Mouse (Mus musculus) lung, adult 2 months (tissue): ENCODE results near the gene 4632433K11Rik. TPM values are rescaled to one million over a fixed set of nuclear protein-coding genes. Genes with fewer than 3 reads are reported as not detected.

Experiments
- DNase-seq: peaks from one replicate; pipeline ENCODE4 v3.0.0; 2022
- H3K4me1 ChIP-seq: fragments of 200-500 bp; 2 replicates; pipeline ENCODE4 v1.6.1; 2011; ENCODE audit warnings: low read length; ENCODE audit not compliant: control insufficient read depth, insufficient read depth
- H3K4me3 ChIP-seq: fragments of 200-500 bp; replicated peaks from 2 replicates; pipeline ENCODE3; 2011; ENCODE audit warnings: low read depth, mild to moderate bottlenecking, control low read depth, low read length; ENCODE audit errors: extremely low read depth
- CTCF ChIP-seq: fragments of 200-500 bp; IDR thresholded peaks from 2 replicates; pipeline ENCODE4 v1.5.1; 2011; ENCODE audit warnings: mild to moderate bottlenecking, low read length, control low read depth; ENCODE audit not compliant: insufficient read depth
- POLR2A ChIP-seq: fragments of 200-500 bp; IDR thresholded peaks from 2 replicates; pipeline ENCODE4 v1.6.1; 2011; ENCODE audit warnings: low read depth, mild to moderate bottlenecking, control low read depth, low read length, borderline replicate concordance; ENCODE audit errors: extremely low read depth
- WGBS: fragments of 180-500 bp; shearing (Covaris S2); methylation state at CpG from one replicate; pipeline ENCODE4 v1.1.7; 2018; 5-methylcytosine and 5-hydroxymethylcytosine counted together
- polyA plus RNA-seq: library from polyadenylated mRNA; depleted of rRNA; stranded (reverse); fragments of >200 nt; gene quantifications from 2 replicates; pipeline ENCODE4 v1.2.3, GENCODE M21; 2012

4632433K11Rik gene
- polyA plus RNA-seq, 1 experiment = not detected

DNA sequence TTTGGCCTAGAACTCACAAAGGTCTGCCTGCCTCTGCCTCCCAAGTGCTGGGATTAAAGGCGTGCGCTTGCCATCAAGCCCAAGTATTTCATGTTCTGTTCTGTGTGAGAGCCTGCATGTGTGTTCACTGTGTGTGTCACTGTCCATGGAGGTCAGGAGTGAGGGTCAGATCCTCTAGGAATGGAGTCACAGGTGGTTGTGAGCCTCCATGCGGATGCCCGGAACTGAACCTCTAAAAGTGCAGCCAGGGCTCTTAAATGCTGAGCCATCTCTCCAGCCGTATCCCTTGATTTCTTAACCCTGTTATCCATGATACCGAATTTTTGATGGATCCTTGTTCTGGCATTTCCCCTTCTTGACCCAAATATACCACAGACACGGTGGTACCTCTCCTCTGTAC is 3.1 kb downstream of the 4632433K11Rik start:
- no peak for DNase-seq
- WGBS = 93% methylated on average over 7 of the region's 7 CpGs
- TF ChIP-seq CTCF (no peak), POLR2A (no peak)
- Histone ChIP-seq H3K4me1 (peaks cover 7% of the 10 kb centered on the region), H3K4me3 (no peak overlapping the region)

DNA sequence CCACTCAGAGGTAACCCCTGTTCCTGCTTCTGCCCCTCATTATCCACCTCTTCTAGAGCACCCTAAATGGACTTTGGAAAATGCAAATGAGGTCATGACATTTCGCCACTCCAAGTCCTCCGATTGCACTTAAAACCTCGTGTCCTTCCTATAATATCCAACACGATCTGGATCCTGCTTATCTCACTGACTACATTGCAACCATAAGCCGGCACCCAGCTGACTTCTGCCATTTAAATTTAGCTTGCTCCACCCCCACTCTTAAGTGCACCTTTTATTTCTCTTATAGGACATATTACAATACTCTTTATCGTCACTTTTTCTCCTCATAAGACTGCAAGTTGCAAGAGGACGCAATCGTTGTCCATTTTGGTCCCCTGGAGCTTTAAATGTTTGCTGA is 3.5 kb downstream of the 4632433K11Rik start:
- no peak for DNase-seq
- WGBS = 84% methylated on average over 8 of the region's 8 CpGs
- TF ChIP-seq CTCF (no peak), POLR2A (no peak)
- Histone ChIP-seq H3K4me3 (no peak overlapping the region), H3K4me1 (peaks cover 7% of the 10 kb centered on the region)

DNA sequence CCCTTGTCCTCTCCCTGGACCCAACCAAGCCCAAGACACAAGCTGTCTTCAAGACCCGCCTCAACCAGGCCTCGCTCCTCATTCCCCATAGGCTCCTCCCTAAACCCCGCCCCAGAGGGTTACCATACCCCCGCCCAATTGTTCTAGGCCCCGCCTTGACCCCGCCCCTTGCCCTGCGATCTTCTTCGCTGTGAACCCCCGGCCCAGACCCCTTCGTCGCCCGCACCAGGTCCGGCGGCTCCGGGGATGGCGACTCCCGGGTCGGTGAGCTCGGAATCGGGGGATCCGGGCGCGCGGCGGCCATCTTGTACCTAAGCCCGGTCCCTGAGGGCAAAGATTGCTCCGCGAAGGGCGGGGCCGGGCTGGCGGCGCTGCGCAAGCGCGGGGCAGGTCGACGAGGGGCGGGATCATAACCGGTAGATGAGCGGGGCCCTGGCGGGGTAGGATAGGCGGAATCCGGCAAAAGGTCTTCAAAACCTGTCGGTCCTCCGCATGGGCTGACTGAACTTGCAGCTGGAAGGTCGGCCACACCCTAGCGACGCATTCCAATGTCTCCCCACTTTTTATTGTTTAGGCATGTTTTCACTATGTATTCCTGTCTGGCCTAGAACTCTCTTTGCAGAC is 4.3 kb downstream of the 4632433K11Rik start, which contains the start of gene Zfp784:
Gene Zfp784, minus strand, starts transcription at position 338 of the 624 bp plus-strand sequence.
- Histone ChIP-seq H3K4me1 (peaks cover 7% of the 10 kb centered on the region), H3K4me3 (peak within 1 kb of the TSS; percentile 99)
- 1% methylated on average over 48 of the region's 48 CpGs for WGBS
- TF ChIP-seq CTCF (no peak), POLR2A (peak; percentile 64; the same call in 1 of the 2 replicates)
- peak; percentile 96 for DNase-seq

DNA sequence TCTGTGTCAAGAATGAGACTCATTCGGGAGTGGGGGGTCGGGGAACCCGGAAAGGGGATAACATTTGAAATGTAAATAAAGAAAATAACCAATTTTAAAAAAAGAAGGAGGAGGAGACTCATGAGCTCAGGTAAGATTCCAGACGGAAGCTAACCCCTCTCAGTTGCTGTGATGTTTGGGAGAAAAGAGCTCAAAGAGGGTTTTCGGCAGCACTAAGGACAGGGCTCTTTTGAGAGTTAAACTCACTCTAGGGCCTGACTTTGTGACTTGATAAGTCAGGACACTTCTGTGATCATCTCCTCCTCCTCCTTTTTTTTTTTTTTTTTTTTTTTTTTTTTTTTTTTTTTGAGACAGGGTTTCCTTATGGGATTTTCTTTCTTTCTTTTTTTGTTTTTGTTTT is 5.0 kb downstream of the 4632433K11Rik start:
- WGBS = 21% methylated on average over 5 of the region's 5 CpGs
- Histone ChIP-seq H3K4me3 (peak overlapping the region; percentile 99), H3K4me1 (peaks cover 7% of the 10 kb centered on the region)
- TF ChIP-seq CTCF = no peak
- no peak for TF ChIP-seq POLR2A
- DNase-seq = no peak

DNA sequence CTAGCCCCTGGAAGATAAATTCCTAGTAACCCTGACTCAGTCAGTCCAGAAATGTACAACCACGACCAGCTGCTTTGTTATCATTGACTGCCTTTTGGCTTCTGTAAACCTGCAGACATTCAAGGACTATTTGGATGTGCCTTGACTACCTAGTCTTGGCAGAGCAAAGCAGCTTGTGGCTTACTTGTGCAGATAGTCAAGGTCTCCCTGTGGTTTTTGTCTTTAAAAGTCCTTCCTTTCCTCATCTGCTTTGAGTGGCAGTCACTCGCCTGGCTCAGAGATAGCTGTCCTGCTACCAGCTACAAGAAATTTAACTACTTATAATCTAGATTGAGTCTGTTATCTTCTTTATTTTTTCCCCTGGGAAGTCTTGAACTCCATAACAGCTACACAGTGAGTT is 11.1 kb downstream of the 4632433K11Rik start:
- TF ChIP-seq POLR2A (no peak), CTCF (no peak)
- DNase-seq = no peak
- Histone ChIP-seq H3K4me1 (no peaks in the 10 kb centered on the region), H3K4me3 (no peak overlapping the region)
- 77% methylated on average over 2 of the region's 2 CpGs for WGBS

DNA sequence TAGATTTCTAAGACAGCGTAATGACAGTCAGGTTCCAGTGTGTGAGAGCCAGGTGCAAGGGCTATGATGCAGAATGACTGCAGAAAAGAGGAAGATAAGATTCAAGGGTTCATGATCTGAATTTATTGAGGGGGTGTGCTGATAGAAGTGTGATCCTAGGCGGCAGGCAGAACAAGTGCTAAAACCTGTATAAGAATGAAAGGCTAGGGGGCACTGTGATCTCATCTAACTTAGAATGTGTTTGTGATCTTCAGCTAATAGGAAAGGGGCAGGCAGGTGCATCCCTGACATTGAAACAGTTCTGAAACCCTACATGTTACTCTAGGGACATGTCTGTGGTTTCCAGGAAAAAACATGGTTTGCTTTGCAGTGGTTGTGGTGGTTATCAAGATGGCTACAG is 12.2 kb downstream of the 4632433K11Rik start:
- TF ChIP-seq POLR2A = no peak
- TF ChIP-seq CTCF = no peak
- H3K4me3 ChIP-seq = no peak overlapping the region
- WGBS = 68% methylated on average over 2 of the region's 2 CpGs
- DNase-seq = no peak
- no peaks in the 10 kb centered on the region for H3K4me1 ChIP-seq

DNA sequence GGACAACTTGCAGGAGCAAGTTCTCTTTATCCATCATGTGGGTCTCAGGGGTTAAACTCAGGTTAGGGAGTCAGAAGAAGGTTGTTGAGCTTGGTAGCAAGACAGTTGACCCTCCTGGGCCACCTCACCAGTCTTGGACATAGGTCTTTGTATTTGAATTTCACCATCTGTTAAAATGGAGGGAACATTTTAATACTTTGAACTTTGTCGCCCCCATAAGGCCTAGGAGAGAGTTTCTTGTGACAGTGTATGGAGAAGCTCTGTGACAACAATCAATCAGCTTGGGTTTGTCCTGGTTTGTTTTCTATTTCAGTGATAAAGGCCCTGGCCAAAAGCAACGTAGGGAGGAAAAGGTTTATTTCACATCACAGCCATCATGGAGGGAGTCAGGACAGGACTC is 13.4 kb downstream of the 4632433K11Rik start:
- peak; percentile 25 for DNase-seq
- Histone ChIP-seq H3K4me1 (no peaks in the 10 kb centered on the region), H3K4me3 (no peak overlapping the region)
- TF ChIP-seq POLR2A = no peak
- no peak for TF ChIP-seq CTCF
- 16% methylated on average over 2 of the region's 2 CpGs for WGBS

DNA sequence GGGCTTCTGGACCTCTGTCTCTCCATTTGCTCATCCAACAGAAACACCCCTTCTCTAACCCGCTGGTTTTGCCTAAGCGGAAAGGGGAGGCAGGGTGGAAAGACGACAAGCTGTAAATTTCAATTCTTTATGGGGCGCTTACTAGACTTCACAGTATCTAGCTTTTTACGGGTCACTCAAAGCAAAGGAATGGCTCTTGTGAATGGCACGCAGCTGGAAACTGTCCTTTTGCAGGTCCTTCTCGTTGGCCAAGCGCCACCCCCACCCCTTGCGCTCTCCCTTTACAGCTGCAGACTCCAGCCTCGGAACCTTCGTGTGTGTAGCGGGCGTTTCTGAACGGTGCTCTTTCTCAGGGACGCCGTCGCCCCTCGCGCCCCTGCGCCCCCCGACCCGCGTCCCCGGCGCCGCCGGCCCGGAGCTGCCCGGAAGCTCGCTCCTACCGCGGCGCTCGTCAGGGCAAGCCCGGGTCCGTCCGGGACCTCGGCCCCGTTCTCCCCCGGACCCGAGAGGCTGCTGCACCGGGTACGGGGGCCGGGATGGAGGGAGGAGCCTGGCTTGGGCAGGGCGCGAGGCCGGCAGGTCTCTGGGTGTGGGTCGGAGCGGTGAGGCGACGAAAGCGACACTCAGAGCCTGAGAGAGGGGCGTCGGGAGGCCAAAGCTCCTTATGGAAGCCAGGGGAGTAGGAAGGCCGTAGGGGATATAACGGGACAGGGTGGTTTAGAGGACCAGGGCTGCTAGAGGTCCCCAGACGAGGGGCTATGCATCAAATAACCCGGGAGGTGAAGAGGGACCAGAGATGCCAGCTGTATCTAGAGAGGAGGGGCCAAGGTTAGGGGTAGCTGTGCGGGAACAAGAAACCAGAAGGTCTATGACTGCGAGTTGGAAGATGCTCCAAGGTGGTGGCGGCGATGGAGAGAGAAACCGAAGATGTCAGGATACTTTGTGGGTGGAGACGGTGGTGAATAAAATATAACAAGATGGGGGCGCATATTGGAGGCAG is 17.6 kb downstream of the 4632433K11Rik start, which contains the start of gene Zfp580:
Gene Zfp580, plus strand, starts transcription at position 346 of the 1,000 bp plus-strand sequence.
- H3K4me3 ChIP-seq = peak within 1 kb of the TSS; percentile 67
- TF ChIP-seq CTCF = no peak
- peak; percentile 33; the same call in 1 of the 2 replicates for TF ChIP-seq POLR2A
- H3K4me1 ChIP-seq = peaks cover 4% of the 10 kb centered on the region; the same call in 1 of the 2 replicates
- peak; percentile 80 for DNase-seq
- WGBS = 1% methylated on average over 64 of the region's 65 CpGs

DNA sequence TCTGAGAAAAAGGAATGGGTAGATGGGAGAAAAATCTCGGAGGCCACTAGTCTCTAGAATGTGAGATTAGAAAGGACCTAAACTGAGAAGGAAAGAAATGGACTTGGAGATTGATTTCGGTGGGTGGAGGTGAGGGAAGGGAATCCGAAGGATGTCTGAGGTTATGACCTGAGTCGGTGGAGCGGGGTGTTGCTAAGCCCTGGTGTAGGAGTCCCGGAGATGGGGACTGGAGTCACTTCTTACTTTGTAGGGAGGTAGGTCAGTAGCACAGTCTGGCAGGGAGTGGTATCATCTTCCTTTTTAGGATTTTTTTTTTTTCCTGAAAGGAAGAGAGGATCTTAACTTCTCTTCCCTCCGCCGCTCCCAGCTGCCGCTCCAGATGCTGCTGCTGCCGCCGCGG is 18.5 kb downstream of the 4632433K11Rik start:
- no peak for DNase-seq
- 5% methylated on average over 12 of the region's 12 CpGs for WGBS
- no peak for TF ChIP-seq POLR2A
- TF ChIP-seq CTCF = no peak
- Histone ChIP-seq H3K4me1 (peaks cover 4% of the 10 kb centered on the region; the same call in 1 of the 2 replicates), H3K4me3 (no peak overlapping the region)

DNA sequence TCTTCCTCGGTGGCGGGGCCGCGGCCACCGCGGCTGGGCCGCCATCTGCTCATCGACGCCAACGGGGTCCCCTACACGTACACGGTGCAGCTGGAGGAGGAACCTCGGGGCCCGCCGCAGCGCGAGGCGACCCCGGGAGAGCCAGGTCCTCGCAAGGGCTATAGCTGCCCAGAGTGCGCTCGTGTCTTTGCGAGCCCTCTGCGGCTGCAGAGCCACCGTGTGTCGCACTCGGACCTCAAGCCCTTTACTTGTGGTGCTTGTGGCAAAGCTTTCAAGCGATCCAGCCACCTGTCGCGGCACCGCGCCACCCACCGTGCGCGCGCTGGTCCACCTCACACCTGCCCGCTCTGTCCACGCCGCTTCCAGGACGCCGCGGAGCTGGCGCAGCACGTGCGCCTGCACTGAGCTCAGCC is 19.0 kb downstream of the 4632433K11Rik start:
- no peak overlapping the region for H3K4me3 ChIP-seq
- DNase-seq = no peak

More for the DNA sequence above, 19.0 kb downstream of the 4632433K11Rik start:
- TF ChIP-seq POLR2A (no peak), CTCF (no peak)
- H3K4me1 ChIP-seq = peaks cover 4% of the 10 kb centered on the region; the same call in 1 of the 2 replicates
- WGBS = 19% methylated on average over 45 of the region's 45 CpGs
